Mouse (Mus musculus): Measurements from ENCODE around the gene Runx1.

Runx1 gene

DNA sequence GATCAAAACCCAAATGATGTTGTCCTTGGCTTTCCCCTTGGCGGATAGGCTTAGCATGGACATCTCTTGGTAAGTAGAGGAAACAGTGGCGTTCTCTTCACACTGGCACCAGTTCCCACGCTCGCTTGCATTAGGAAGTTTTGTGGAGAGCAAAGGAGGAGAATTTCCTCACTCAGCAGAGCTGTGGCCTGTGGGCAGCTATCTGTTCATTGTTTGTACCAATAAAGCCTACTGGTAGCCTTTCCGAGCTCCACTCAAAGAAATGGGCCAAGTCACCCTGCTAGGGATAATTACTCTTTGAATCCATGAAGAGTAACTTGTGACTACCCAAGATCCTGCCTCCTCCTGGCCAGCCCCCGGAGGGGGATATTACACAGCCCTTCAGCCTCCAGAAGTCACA lies 734 bp upstream of the Runx1 start:
- DNase-seq (ENCODE audit: low spot score) = no peak

DNA sequence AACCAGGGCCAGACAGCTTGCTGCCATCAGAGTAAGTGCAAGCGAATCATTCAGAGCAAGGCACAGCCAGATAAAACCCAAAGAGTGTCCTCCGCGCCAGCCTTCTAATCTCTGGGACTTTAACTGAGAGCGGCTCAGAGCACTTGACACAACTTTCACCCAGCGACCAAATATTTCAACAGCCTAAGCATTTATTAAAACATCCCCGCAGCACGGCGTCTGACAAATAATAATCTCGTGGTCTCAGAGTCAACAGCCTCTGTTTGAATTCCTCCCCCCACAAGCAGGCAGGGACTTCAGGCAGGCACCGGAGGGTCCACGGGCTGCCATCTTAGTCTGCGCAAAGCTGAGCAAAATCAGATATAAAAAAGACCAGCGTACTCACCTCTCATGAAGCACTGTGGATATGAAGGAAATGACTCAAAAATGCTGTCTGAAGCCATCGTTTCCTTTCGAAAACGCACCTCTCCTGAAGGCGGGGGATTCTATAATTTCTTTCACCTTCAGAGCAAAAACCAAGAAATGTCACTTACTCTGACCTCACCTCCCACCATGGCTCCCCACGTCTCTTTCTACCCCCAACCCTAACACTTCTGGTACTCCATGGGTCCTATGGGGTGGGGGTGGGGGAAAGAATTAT lies 625 bp downstream of the Runx1 start:
- DNase-seq (ENCODE audit: low spot score) = peak; percentile 46

GRCm38 (mm10) chr16:92824723-92825203 lies 1.2 kb downstream of the Runx1 start:
- no peak for DNase-seq (ENCODE audit: low spot score)

DNA sequence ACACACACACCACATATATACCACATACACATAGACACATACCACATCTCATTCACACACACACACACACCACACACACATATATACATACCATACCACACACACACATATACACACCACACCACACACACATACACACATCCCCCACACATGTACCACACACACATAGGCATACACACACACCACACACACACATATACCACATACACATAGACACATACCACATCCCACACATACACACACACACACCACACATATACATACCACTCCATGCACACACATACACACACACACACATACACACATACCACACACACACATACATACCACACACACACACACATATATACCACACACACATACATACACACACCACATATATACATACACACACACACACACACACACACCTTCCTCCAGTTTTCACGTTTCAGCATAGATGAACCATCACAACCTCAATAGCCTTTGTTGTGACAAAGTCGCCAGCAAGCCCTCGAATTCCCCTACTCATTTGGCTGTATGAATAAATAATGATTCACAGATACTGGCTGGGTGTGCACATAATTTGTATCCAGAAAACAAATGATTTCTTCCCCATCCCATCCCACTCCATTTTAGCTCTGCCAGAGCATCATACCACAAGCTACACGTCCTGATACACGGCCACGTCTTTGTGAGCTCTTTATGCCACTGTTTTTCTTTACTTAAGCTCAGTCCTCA lies 1.8 kb downstream of the Runx1 start:
- no peak for DNase-seq (ENCODE audit: low spot score)

GRCm38 (mm10) chr16:92823381-92823862 lies 2.5 kb downstream of the Runx1 start:
- DNase-seq (ENCODE audit: low spot score) = no peak

- no peak for DNase-seq (ENCODE audit: low spot score)
Observed at GRCm38 (mm10) chr16:92822676-92823075, 3.3 kb downstream of the Runx1 start.

DNA sequence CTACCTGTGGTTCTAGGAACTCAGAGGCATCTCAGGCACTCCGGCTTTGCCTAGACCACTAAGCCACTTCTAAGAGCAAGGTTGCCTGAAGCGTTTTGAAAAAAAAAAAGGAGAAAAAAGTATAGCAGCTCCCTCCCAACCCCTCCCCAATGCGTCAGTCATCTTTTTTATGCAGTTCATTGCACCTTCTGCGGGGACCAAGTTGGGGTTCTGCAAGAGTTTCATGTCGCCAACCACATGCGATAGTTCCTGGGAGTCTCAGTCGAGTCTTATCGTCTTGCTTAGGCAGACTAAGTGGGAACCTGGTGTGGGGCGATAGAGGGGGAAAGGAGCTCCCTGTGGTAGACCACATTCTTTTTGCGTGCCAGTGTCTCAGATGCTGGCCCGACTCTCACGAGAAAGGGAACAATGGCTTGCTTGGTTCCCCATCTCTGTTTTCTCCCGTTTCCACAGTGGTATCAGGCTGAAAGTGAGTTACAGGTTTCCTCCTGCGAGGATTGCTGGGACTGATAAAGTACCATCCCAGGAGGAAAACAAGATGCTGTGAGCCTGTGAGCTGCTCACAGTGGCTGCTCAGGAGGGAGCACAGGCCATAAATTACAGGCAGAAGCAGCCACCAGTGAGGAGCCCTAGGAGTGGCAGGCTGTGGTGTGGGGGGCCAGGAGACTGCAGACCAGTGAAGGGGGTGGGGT lies 3.9 kb downstream of the Runx1 start:
- peak; percentile 61 for DNase-seq (ENCODE audit: low spot score)

- no peak for DNase-seq (ENCODE audit: low spot score)
Observed at GRCm38 (mm10) chr16:92821596-92821937, 4.4 kb downstream of the Runx1 start.

DNA sequence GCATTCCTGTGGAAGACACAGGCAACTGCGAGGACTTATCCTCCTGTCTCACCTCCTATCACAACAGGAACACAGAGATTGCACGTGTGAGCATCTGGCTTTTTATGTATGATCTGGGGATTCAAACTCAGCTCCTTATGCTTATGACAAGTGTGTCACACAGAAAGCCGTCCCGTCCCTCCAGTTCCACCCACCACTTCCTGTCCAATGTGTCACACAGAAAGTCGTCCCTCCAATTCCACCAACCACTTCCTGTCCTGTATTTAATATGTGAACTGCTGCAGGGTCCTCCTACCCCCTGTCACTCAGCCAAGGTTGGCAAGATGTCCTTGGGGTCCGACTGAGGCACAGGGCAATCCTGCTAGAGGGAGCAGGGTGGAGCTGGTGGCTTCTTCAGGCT lies 5.5 kb downstream of the Runx1 start:
- no peak for DNase-seq (ENCODE audit: low spot score)

GRCm38 (mm10) chr16:92818480-92819269 lies 7.3 kb downstream of the Runx1 start:
- DNase-seq (ENCODE audit: low spot score) = no peak

DNA sequence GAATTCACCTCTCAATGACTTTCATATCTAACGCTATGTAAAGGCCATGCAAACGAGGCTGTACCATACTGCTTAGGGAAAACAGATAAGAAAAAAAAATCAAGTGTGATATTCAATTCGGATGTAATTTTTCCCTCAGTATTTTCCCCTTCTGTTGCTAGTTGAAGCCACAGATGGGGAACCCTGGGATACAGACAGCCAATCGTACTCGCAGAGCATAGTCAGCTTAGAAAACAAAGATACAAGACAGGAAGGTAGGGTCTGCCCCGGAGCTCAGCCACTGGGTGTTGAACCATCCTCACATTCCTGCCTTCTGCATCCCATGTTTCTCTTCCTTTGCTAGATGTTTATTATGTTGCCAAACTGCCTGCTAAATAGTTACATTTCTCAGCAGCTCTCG lies 9.9 kb downstream of the Runx1 start:
- no peak for DNase-seq (ENCODE audit: low spot score)

GRCm38 (mm10) chr16:92815195-92815527 lies 10.8 kb downstream of the Runx1 start:
- DNase-seq (ENCODE audit: low spot score) = no peak

DNA sequence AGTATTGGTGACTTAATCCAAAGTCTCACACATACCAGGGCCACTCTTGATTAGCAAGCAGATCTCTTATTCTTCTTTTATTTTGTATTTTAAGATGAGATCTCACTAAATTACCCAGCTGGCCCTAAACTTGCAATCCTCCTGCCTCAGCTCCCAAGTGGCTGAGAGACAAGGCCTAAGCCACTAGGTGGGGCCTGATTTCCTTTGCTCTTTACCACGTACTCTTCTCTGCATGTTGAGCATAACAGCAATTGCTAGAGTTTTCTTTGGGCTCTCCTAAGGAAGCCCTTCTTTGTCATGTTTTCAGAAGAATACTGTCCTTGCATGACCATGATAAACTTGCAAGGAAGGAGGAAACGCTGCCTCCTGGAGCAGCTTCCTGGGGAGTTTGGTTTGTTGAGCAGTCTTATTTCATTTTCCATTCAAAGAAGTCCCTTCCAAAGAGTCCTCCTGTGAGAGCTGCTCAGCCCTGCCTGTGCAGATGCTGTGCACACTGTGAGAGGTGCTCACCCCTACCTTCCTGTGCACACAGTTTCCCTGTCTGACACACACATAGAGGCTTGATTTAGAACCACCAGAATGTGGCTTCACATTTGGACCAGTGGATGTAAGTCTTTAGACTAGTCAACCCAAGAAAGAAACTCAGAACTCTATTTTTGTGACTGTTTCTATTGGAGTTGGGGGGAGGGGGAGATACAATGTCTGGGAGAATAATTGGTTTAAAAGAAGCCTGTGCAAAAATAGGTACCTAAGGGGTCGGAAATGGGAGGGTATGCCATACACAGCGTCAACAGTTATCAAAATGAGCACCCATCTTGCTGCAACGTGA lies 11.4 kb downstream of the Runx1 start:
- no peak for DNase-seq (ENCODE audit: low spot score)

- DNase-seq (ENCODE audit: low spot score) = no peak
Observed at GRCm38 (mm10) chr16:92812405-92812804, 13.5 kb downstream of the Runx1 start.

GRCm38 (mm10) chr16:92810568-92811240 lies 15.2 kb downstream of the Runx1 start:
- no peak for DNase-seq (ENCODE audit: low spot score)

DNA sequence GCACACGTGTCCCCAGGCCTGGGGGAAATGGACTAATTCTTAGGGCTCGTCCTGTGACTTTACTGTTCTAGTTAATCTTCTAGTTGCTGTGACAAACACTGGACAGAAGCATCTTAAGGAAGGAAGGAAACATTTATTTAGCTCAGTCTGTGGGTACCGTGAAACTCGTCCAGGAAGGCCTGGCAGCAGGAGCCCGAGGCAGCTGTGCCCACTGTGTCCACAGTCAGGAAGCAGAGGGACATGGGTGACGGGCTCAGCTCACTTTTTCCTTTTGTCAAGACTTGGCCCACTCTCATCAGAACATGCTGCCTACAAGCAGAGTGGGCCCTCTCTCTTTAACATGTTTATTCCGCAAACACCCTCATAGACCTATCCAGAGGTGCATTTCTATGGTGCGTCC lies 18.2 kb downstream of the Runx1 start:
- no peak for DNase-seq (ENCODE audit: low spot score)

GRCm38 (mm10) chr16:92803076-92803580 lies 22.8 kb downstream of the Runx1 start:
- DNase-seq (ENCODE audit: low spot score) = no peak

- DNase-seq (ENCODE audit: low spot score) = peak; percentile 74
Observed at GRCm38 (mm10) chr16:92801567-92801966, 24.4 kb downstream of the Runx1 start.

DNA sequence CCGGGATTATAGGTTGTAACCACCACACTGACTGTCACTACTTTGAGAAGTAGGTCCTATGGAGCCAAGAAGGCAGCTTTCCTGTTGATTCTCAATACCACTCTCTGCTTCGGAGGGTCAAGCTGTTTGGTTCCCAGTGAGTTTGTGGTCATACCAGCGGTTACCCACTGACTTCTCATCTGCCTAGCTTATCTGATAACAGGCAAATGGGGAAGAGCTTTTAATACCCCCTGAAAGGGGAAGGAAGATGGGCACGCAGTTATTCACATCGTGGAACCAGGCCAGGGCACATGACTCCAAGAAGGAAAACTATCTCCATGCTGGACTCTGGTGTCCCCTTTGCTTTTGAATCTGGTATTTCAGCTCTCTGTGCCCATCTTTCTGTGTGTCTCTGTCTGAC lies 25.1 kb downstream of the Runx1 start:
- DNase-seq (ENCODE audit: low spot score) = no peak

DNA sequence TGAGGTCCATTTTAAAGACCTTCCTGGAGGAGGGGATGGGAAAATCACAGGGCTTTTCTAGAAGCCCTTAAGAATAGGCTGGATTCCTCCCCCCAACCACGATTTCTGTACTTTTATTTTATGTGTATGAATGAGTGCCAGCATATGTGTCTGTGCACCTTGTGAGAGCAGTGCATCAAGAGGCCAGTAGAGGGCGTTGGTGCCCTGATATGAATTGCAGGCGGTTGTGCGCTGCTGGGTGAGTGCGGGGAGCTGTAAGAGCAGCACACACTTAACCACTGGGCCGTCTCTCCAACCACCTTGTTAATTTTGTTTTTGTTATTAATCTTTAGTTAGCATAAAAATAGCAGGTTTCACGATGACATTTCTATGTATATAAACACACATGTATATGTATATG lies 26.0 kb downstream of the Runx1 start:
- DNase-seq (ENCODE audit: low spot score) = no peak

GRCm38 (mm10) chr16:92794197-92794596 lies 31.8 kb downstream of the Runx1 start:
- DNase-seq (ENCODE audit: low spot score) = no peak
